Mouse (Mus musculus) neural tube, embryonic 15.5 days (tissue): ENCODE results near the gene Slu7. TPM values are rescaled to one million over a fixed set of nuclear protein-coding genes. Genes with fewer than 3 reads are reported as not detected.
A peak's percentile ranks its signal among the peaks of the same experiment; 100 is the strongest.

Experiments used
- ATAC-seq: fragments of 200-750 bp; cut with Nextera tagmentation; 2 replicates; pipeline ENCODE4 v1.8.0; 2017; ENCODE audit warnings: mild to moderate bottlenecking, moderate TSS enrichment, moderate library complexity; ENCODE audit not compliant: low FRiP score
- H3K27ac ChIP-seq: fragments of 300-500 bp; sonication (generic); replicated peaks from 2 replicates; pipeline ENCODE4 v1.5.1; 2015; ENCODE audit warnings: mild to moderate bottlenecking, inconsistent platforms
- H3K27me3 ChIP-seq: fragments of 300-500 bp; sonication (generic); replicated peaks from 2 replicates; pipeline ENCODE4 v1.6.1; 2015; ENCODE audit warnings: inconsistent platforms
- H3K36me3 ChIP-seq: fragments of 300-500 bp; sonication (generic); 2 replicates; pipeline ENCODE4 v1.6.1; 2015; ENCODE audit warnings: inconsistent platforms
- H3K4me1 ChIP-seq: fragments of 300-500 bp; sonication (generic); 2 replicates; pipeline ENCODE4 v1.6.1; 2015; ENCODE audit warnings: inconsistent platforms
- H3K4me2 ChIP-seq: fragments of 300-500 bp; sonication (generic); 2 replicates; pipeline ENCODE4 v1.6.1; 2015; ENCODE audit warnings: inconsistent platforms, mild to moderate bottlenecking, moderate library complexity
- H3K4me3 ChIP-seq: fragments of 300-500 bp; sonication (generic); replicated peaks from 2 replicates; pipeline ENCODE4 v1.5.1; 2015; ENCODE audit warnings: mild to moderate bottlenecking, inconsistent platforms
- H3K9ac ChIP-seq: fragments of 300-500 bp; sonication (generic); replicated peaks from 2 replicates; pipeline ENCODE4 v1.6.1; 2015; ENCODE audit warnings: mild to moderate bottlenecking, inconsistent platforms
- H3K9me3 ChIP-seq: fragments of 300-500 bp; sonication (generic); replicated peaks from 2 replicates; pipeline ENCODE4 v1.6.1; 2016; ENCODE audit warnings: inconsistent platforms
- WGBS: fragments of 180-500 bp; shearing (Covaris S2); methylation state at CpG from one replicate; pipeline ENCODE4 v1.1.7; 2015; ENCODE audit warnings: mixed read lengths; 5-methylcytosine and 5-hydroxymethylcytosine counted together
- polyA plus RNA-seq: library from polyadenylated mRNA; unstranded; fragments of >200 nt; fragmentation: Nextera tagmentation; extraction: Ambion mirVana; gene quantifications from 2 replicates; pipeline ENCODE4 v1.2.1, GENCODE M21; 2015

The Slu7 gene
- polyA plus RNA-seq = 56.5 and 58.9 TPM in 2 replicates

- no peaks in the 10 kb centered on the region for H3K27me3 ChIP-seq
- peak; percentile 91 for ATAC-seq
- peak within 1 kb of the TSS; percentile 68 for H3K4me2 ChIP-seq
- peaks cover 10% of the 10 kb centered on the region for H3K36me3 ChIP-seq
- H3K4me3 ChIP-seq = peak within 1 kb of the TSS; percentile 96
- H3K27ac ChIP-seq = peak within 1 kb of the TSS; percentile 63
- no peaks in the 10 kb centered on the region for H3K9me3 ChIP-seq
- peak within 1 kb of the TSS; percentile 76 for H3K9ac ChIP-seq
- WGBS = 8% methylated on average over 38 of the region's 38 CpGs
- H3K4me1 ChIP-seq = peaks cover 15% of the 10 kb centered on the region
Observed at GRCm38 (mm10) chr11:43433254-43434023, at the start of gene Slu7. Slu7 (plus strand) TSS chr11:43433744.

GRCm38 (mm10) chr11:43385055-43385649 lies 48.4 kb upstream of the Slu7 start:
- Histone ChIP-seq H3K27me3 (no peaks in the 10 kb centered on the region), H3K4me1 (peaks cover 16% of the 10 kb centered on the region)
- 1% methylated on average over 18 of the region's 18 CpGs for WGBS

GRCm38 (mm10) chr11:43385716-43386115 lies 47.8 kb upstream of the Slu7 start:
- Histone ChIP-seq H3K4me2 (peak overlapping the region; percentile 61), H3K36me3 (no peaks in the 10 kb centered on the region), H3K9ac (peak overlapping the region; percentile 33; the same call in 1 of the 2 replicates), H3K4me3 (peak overlapping the region; percentile 32), H3K27me3 (no peaks in the 10 kb centered on the region), H3K27ac (peak overlapping the region; percentile 73; the same call in 1 of the 2 replicates), H3K9me3 (no peaks in the 10 kb centered on the region), H3K4me1 (peaks cover 16% of the 10 kb centered on the region)
- ATAC-seq = peak; percentile 86
- 2% methylated on average over 8 of the region's 8 CpGs for WGBS

More at GRCm38 (mm10) chr11:43385055-43385649, 48.4 kb upstream of the Slu7 start:
- Histone ChIP-seq H3K36me3 (no peaks in the 10 kb centered on the region), H3K9ac (peak overlapping the region; percentile 33), H3K4me3 (peak overlapping the region; percentile 32), H3K9me3 (no peaks in the 10 kb centered on the region), H3K4me2 (peak overlapping the region; percentile 61), H3K27ac (peak overlapping the region; percentile 73)
- ATAC-seq = peak; percentile 88

GRCm38 (mm10) chr11:43387004-43387880 lies 46.3 kb upstream of the Slu7 start:
- no peak overlapping the region for H3K4me3 ChIP-seq
- WGBS = 95% methylated on average over 14 of the region's 14 CpGs
- H3K9ac ChIP-seq = no peak overlapping the region

GRCm38 (mm10) chr11:43388122-43389097 lies 45.1 kb upstream of the Slu7 start:
- Histone ChIP-seq H3K27ac (no peak overlapping the region), H3K9ac (no peak overlapping the region), H3K36me3 (no peaks in the 10 kb centered on the region), H3K4me2 (no peak overlapping the region), H3K9me3 (no peaks in the 10 kb centered on the region), H3K4me1 (peaks cover 16% of the 10 kb centered on the region), H3K4me3 (no peak overlapping the region), H3K27me3 (no peaks in the 10 kb centered on the region)
- no peak for ATAC-seq
- WGBS = 85% methylated on average over 21 of the region's 21 CpGs

More at GRCm38 (mm10) chr11:43387004-43387880, 46.3 kb upstream of the Slu7 start:
- H3K4me2 ChIP-seq = no peak overlapping the region
- no peaks in the 10 kb centered on the region for H3K27me3 ChIP-seq
- ATAC-seq = no peak
- H3K36me3 ChIP-seq = no peaks in the 10 kb centered on the region
- peaks cover 16% of the 10 kb centered on the region for H3K4me1 ChIP-seq
- H3K27ac ChIP-seq = no peak overlapping the region
- no peaks in the 10 kb centered on the region for H3K9me3 ChIP-seq

GRCm38 (mm10) chr11:43389118-43389517 lies 44.4 kb upstream of the Slu7 start:
- H3K4me2 ChIP-seq = no peak overlapping the region
- WGBS = 88% methylated on average over 7 of the region's 7 CpGs
- H3K27me3 ChIP-seq = no peaks in the 10 kb centered on the region
- no peaks in the 10 kb centered on the region for H3K36me3 ChIP-seq
- no peak overlapping the region for H3K9ac ChIP-seq
- peaks cover 16% of the 10 kb centered on the region for H3K4me1 ChIP-seq
- no peak overlapping the region for H3K27ac ChIP-seq
- H3K4me3 ChIP-seq = no peak overlapping the region
- ATAC-seq = no peak
- no peaks in the 10 kb centered on the region for H3K9me3 ChIP-seq

- Histone ChIP-seq H3K4me1 (no peaks in the 10 kb centered on the region), H3K4me2 (no peak overlapping the region), H3K36me3 (no peaks in the 10 kb centered on the region), H3K27me3 (no peaks in the 10 kb centered on the region), H3K4me3 (no peak overlapping the region), H3K27ac (no peak overlapping the region), H3K9ac (no peak overlapping the region), H3K9me3 (no peaks in the 10 kb centered on the region)
- no peak for ATAC-seq
- 55% methylated on average over 2 of the region's 2 CpGs for WGBS
Observed at GRCm38 (mm10) chr11:43392757-43393156, 40.8 kb upstream of the Slu7 start.

- Histone ChIP-seq H3K9me3 (no peaks in the 10 kb centered on the region), H3K4me3 (no peak overlapping the region), H3K4me1 (no peaks in the 10 kb centered on the region), H3K4me2 (no peak overlapping the region), H3K36me3 (no peaks in the 10 kb centered on the region), H3K27me3 (no peaks in the 10 kb centered on the region), H3K9ac (no peak overlapping the region), H3K27ac (no peak overlapping the region)
- ATAC-seq = no peak
- WGBS = 93% methylated on average over 4 of the region's 4 CpGs
Observed at GRCm38 (mm10) chr11:43393325-43393724, 40.2 kb upstream of the Slu7 start.

- no peaks in the 10 kb centered on the region for H3K36me3 ChIP-seq
- no peak overlapping the region for H3K9ac ChIP-seq
- H3K27me3 ChIP-seq = no peaks in the 10 kb centered on the region
- WGBS = 75% methylated on average over 14 of the region's 14 CpGs
- H3K4me2 ChIP-seq = no peak overlapping the region
- H3K4me1 ChIP-seq = no peaks in the 10 kb centered on the region
- H3K9me3 ChIP-seq = no peaks in the 10 kb centered on the region
- ATAC-seq = no peak
- no peak overlapping the region for H3K27ac ChIP-seq
- H3K4me3 ChIP-seq = no peak overlapping the region
Observed at GRCm38 (mm10) chr11:43395073-43395948, 38.2 kb upstream of the Slu7 start.

GRCm38 (mm10) chr11:43396246-43396645 lies 37.3 kb upstream of the Slu7 start:
- Histone ChIP-seq H3K9ac (no peak overlapping the region), H3K4me3 (no peak overlapping the region), H3K36me3 (no peaks in the 10 kb centered on the region), H3K27me3 (no peaks in the 10 kb centered on the region), H3K9me3 (no peaks in the 10 kb centered on the region), H3K27ac (no peak overlapping the region), H3K4me1 (no peaks in the 10 kb centered on the region), H3K4me2 (no peak overlapping the region)
- ATAC-seq = no peak
- WGBS = 94% methylated on average over 4 of the region's 4 CpGs
